Mouse (Mus musculus) neural tube, embryonic 15.5 days (tissue): ENCODE measurements around the gene Nup188. TPM values are rescaled to one million over a fixed set of nuclear protein-coding genes. Genes with fewer than 3 reads are reported as not detected.

Source experiments
- ATAC-seq: fragments of 200-750 bp; cut with Nextera tagmentation; 2 replicates; pipeline ENCODE4 v1.8.0; 2017; ENCODE audit warnings: mild to moderate bottlenecking, moderate TSS enrichment, moderate library complexity; ENCODE audit not compliant: low FRiP score
- H3K27ac ChIP-seq: fragments of 300-500 bp; sonication (generic); replicated peaks from 2 replicates; pipeline ENCODE4 v1.5.1; 2015; ENCODE audit warnings: mild to moderate bottlenecking, inconsistent platforms
- H3K27me3 ChIP-seq: fragments of 300-500 bp; sonication (generic); replicated peaks from 2 replicates; pipeline ENCODE4 v1.6.1; 2015; ENCODE audit warnings: inconsistent platforms
- H3K36me3 ChIP-seq: fragments of 300-500 bp; sonication (generic); 2 replicates; pipeline ENCODE4 v1.6.1; 2015; ENCODE audit warnings: inconsistent platforms
- H3K4me1 ChIP-seq: fragments of 300-500 bp; sonication (generic); 2 replicates; pipeline ENCODE4 v1.6.1; 2015; ENCODE audit warnings: inconsistent platforms
- H3K4me2 ChIP-seq: fragments of 300-500 bp; sonication (generic); 2 replicates; pipeline ENCODE4 v1.6.1; 2015; ENCODE audit warnings: inconsistent platforms, mild to moderate bottlenecking, moderate library complexity
- H3K4me3 ChIP-seq: fragments of 300-500 bp; sonication (generic); replicated peaks from 2 replicates; pipeline ENCODE4 v1.5.1; 2015; ENCODE audit warnings: mild to moderate bottlenecking, inconsistent platforms
- H3K9ac ChIP-seq: fragments of 300-500 bp; sonication (generic); replicated peaks from 2 replicates; pipeline ENCODE4 v1.6.1; 2015; ENCODE audit warnings: mild to moderate bottlenecking, inconsistent platforms
- H3K9me3 ChIP-seq: fragments of 300-500 bp; sonication (generic); replicated peaks from 2 replicates; pipeline ENCODE4 v1.6.1; 2016; ENCODE audit warnings: inconsistent platforms
- WGBS: fragments of 180-500 bp; shearing (Covaris S2); methylation state at CpG from one replicate; pipeline ENCODE4 v1.1.7; 2015; ENCODE audit warnings: mixed read lengths; 5-methylcytosine and 5-hydroxymethylcytosine counted together
- microRNA-seq: library from miRNA; unstranded; fragments of <30 nt; microRNA quantifications from one replicate; pipeline ENCODE4, GENCODE M21; 2017
- polyA plus RNA-seq: library from polyadenylated mRNA; unstranded; fragments of >200 nt; fragmentation: Nextera tagmentation; extraction: Ambion mirVana; gene quantifications from 2 replicates; pipeline ENCODE4 v1.2.1, GENCODE M21; 2015

The Nup188 gene
- polyA plus RNA-seq, 1 experiment from 2014 or later, result 15.4 TPM

GRCm38 (mm10) chr2:30381377-30381725, 95.2 kb downstream of the Nup188 start:
- ATAC-seq, result no peak
- Histone ChIP-seq H3K9me3 (no peaks in the 10 kb centered on the region), H3K27ac (no peak overlapping the region), H3K36me3 (peaks cover 89% of the 10 kb centered on the region), H3K9ac (no peak overlapping the region), H3K4me2 (no peak overlapping the region), H3K4me3 (no peak overlapping the region), H3K27me3 (no peaks in the 10 kb centered on the region), H3K4me1 (no peaks in the 10 kb centered on the region)
- WGBS, result 95% methylated on average over 4 of the region's 4 CpGs

GRCm38 (mm10) chr2:30384814-30385213, 98.6 kb downstream of the Nup188 start:
- no peak overlapping the region for H3K27ac ChIP-seq
- peaks cover 56% of the 10 kb centered on the region for H3K36me3 ChIP-seq
- H3K27me3 ChIP-seq, result no peaks in the 10 kb centered on the region
- H3K4me1 ChIP-seq, result no peaks in the 10 kb centered on the region
- H3K4me3 ChIP-seq, result no peak overlapping the region
- H3K9me3 ChIP-seq, result no peaks in the 10 kb centered on the region
- no peak for ATAC-seq
- WGBS, result 78% methylated on average over 5 of the region's 5 CpGs
- no peak overlapping the region for H3K4me2 ChIP-seq
- no peak overlapping the region for H3K9ac ChIP-seq

GRCm38 (mm10) chr2:30385591-30385990, 99.4 kb downstream of the Nup188 start:
- Histone ChIP-seq H3K27ac (no peak overlapping the region), H3K9me3 (no peaks in the 10 kb centered on the region), H3K27me3 (no peaks in the 10 kb centered on the region), H3K36me3 (peaks cover 51% of the 10 kb centered on the region), H3K4me3 (no peak overlapping the region), H3K4me1 (peaks cover under 1% of the 10 kb centered on the region; the same call in 1 of the 2 replicates), H3K4me2 (no peak overlapping the region), H3K9ac (no peak overlapping the region)
- no peak for ATAC-seq
- WGBS, result 85% methylated on average over 4 of the region's 4 CpGs

- Histone ChIP-seq H3K4me3 (no peak overlapping the region), H3K9ac (no peak overlapping the region), H3K4me1 (peaks cover 14% of the 10 kb centered on the region), H3K27me3 (no peaks in the 10 kb centered on the region), H3K36me3 (peaks cover 38% of the 10 kb centered on the region), H3K9me3 (no peaks in the 10 kb centered on the region), H3K4me2 (no peak overlapping the region), H3K27ac (no peak overlapping the region)
- 90% methylated on average over 9 of the region's 9 CpGs for WGBS
- ATAC-seq, result no peak
Observed at GRCm38 (mm10) chr2:30386913-30387312, 100.7 kb downstream of the Nup188 start.

- H3K4me1 ChIP-seq, result peaks cover 25% of the 10 kb centered on the region
- no peaks in the 10 kb centered on the region for H3K27me3 ChIP-seq
- H3K27ac ChIP-seq, result no peak overlapping the region
- no peaks in the 10 kb centered on the region for H3K9me3 ChIP-seq
- no peak overlapping the region for H3K4me2 ChIP-seq
- H3K4me3 ChIP-seq, result no peak overlapping the region
- H3K9ac ChIP-seq, result no peak overlapping the region
- ATAC-seq, result no peak
- WGBS, result 95% methylated on average over 2 of the region's 2 CpGs
- peaks cover 18% of the 10 kb centered on the region for H3K36me3 ChIP-seq
Observed at GRCm38 (mm10) chr2:30389000-30389399, 102.8 kb downstream of the Nup188 start.

- Histone ChIP-seq H3K4me1 (peaks cover 33% of the 10 kb centered on the region), H3K9ac (peak within 1 kb of the TSS; percentile 67), H3K27me3 (no peaks in the 10 kb centered on the region), H3K36me3 (peaks cover 16% of the 10 kb centered on the region), H3K27ac (peak within 1 kb of the TSS; percentile 93), H3K4me3 (peak within 1 kb of the TSS; percentile 70), H3K9me3 (no peaks in the 10 kb centered on the region), H3K4me2 (peak within 1 kb of the TSS; percentile 90)
- ATAC-seq, result peak; percentile 98
- under 1% methylated on average over 40 of the region's 40 CpGs for WGBS
Observed at GRCm38 (mm10) chr2:30392114-30392576, 105.9 kb downstream of the Nup188 start, which contains the start of gene Dolpp1. Gene Dolpp1, plus strand, starts transcription at chr2:30392254.

- under 1% methylated on average over 54 of the region's 54 CpGs for WGBS
- peak overlapping the region; percentile 93 for H3K27ac ChIP-seq
- peak overlapping the region; percentile 90 for H3K4me2 ChIP-seq
- no peaks in the 10 kb centered on the region for H3K27me3 ChIP-seq
- ATAC-seq, result peak; percentile 85
- H3K4me1 ChIP-seq, result peaks cover 33% of the 10 kb centered on the region
- H3K9me3 ChIP-seq, result no peaks in the 10 kb centered on the region
- H3K9ac ChIP-seq, result peak overlapping the region; percentile 67
- peak overlapping the region; percentile 70 for H3K4me3 ChIP-seq
- H3K36me3 ChIP-seq, result peaks cover 22% of the 10 kb centered on the region
Observed at GRCm38 (mm10) chr2:30392577-30393369, 106.6 kb downstream of the Nup188 start.

GRCm38 (mm10) chr2:30393370-30393656, 107.1 kb downstream of the Nup188 start:
- Histone ChIP-seq H3K9me3 (no peaks in the 10 kb centered on the region), H3K4me2 (peak overlapping the region; percentile 90), H3K4me3 (peak overlapping the region; percentile 70), H3K4me1 (peaks cover 33% of the 10 kb centered on the region), H3K27ac (peak overlapping the region; percentile 93), H3K9ac (peak overlapping the region; percentile 67), H3K36me3 (peaks cover 27% of the 10 kb centered on the region), H3K27me3 (no peaks in the 10 kb centered on the region)
- 81% methylated on average over 1 of the region's 1 CpGs for WGBS
- no peak for ATAC-seq

Small RNA genes lying within 50 kb of the gene (microRNA-seq; reads per million reads assigned to microRNA genes)
- not detected for gene Gm47292

Other genes starting within 250 kb of the Nup188 start
- 63.0 and 72.9 TPM in 2 replicates for gene Wdr34, start 237.5 kb upstream of the Nup188 start, polyA plus RNA-seq
- gene Set, start 229.0 kb upstream of the Nup188 start, polyA plus RNA-seq, result 285 and 330 TPM in 2 replicates
- 2.0 and 3.1 TPM in 2 replicates for gene Pkn3, start 208.7 kb upstream of the Nup188 start, polyA plus RNA-seq
- 31.6 and 33.6 TPM in 2 replicates for gene Zdhhc12, start 192.7 kb upstream of the Nup188 start, polyA plus RNA-seq
- 12.4 and 14.5 TPM in 2 replicates for gene Zer1, start 161.8 kb upstream of the Nup188 start, polyA plus RNA-seq
- gene Tbc1d13, start 152.7 kb upstream of the Nup188 start, polyA plus RNA-seq, result 11.3 TPM in 2 replicates
- gene Endog, start 114.9 kb upstream of the Nup188 start, polyA plus RNA-seq, result 26.9 and 27.1 TPM in 2 replicates
- gene Spout1, start 107.9 kb upstream of the Nup188 start, polyA plus RNA-seq, result 70.5 and 72.5 TPM in 2 replicates
- 16.0 and 16.2 TPM in 2 replicates for gene Kyat1, start 80.5 kb upstream of the Nup188 start, polyA plus RNA-seq
- gene Lrrc8a, start 48.7 kb upstream of the Nup188 start, polyA plus RNA-seq, result 47.5 and 49.1 TPM in 2 replicates
- 0.12 and 0.32 TPM in 2 replicates for gene Gm28035, start 45.8 kb upstream of the Nup188 start, polyA plus RNA-seq
- gene Phyhd1, start 20.2 kb upstream of the Nup188 start, polyA plus RNA-seq, result 4.8 and 5.2 TPM in 2 replicates
- gene Gm28038, start 5.4 kb upstream of the Nup188 start, polyA plus RNA-seq, result not detected in 2 replicates
- gene Dolk, start 63 bp upstream of the Nup188 start, polyA plus RNA-seq, result 37.4 and 38.5 TPM in 2 replicates
- gene Sh3glb2, start 72.9 kb downstream of the Nup188 start, polyA plus RNA-seq, result 174 and 200 TPM in 2 replicates
- 32.7 and 35.8 TPM in 2 replicates for gene Miga2, start 77.8 kb downstream of the Nup188 start, polyA plus RNA-seq
- gene Dolpp1, start 105.9 kb downstream of the Nup188 start, polyA plus RNA-seq, result 59.0 and 63.2 TPM in 2 replicates
- gene Crat, start 129.4 kb downstream of the Nup188 start, polyA plus RNA-seq, result 21.3 and 26.8 TPM in 2 replicates
- gene Ptpa, start 129.6 kb downstream of the Nup188 start, polyA plus RNA-seq, result 138 and 145 TPM in 2 replicates
- gene Ier5l, start 187.8 kb downstream of the Nup188 start, polyA plus RNA-seq, result 1.4 and 1.9 TPM in 2 replicates